Mouse (Mus musculus): Measurements from ENCODE around the gene Lyrm7. TPM values are rescaled to one million over a fixed set of nuclear protein-coding genes. Genes with fewer than 3 reads are reported as not detected.

Gene Lyrm7
- polyA plus RNA-seq, 1 experiment from 2014 or later = 25.7 TPM

DNA sequence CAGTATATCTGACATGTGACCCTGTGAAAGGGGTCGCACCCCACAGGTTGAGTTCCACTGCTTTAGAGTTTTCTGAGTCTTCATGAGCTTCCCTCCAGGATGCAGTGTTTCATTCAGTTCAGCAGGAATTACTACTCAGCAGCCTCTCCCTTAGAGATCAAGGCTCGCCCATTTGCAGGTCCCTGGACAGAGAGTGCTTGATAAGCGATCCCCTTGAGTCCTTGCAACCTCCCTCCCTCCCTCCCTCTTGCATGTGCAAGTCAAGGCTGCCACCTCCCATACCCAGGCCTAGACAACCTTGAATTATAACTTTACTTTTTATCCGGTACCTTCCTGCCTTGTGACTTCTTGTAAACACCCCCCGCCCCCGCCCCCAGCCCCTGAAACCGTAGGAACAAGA, 41.2 kb downstream of the Lyrm7 start:
- peaks cover 7% of the 10 kb centered on the region; the same call in 1 of the 2 replicates for H3K4me1 ChIP-seq (ENCODE audit: control insufficient read depth, insufficient read depth, low read length)
- WGBS = 78% methylated on average over 7 of the region's 7 CpGs
- ATAC-seq (replicated peaks; ENCODE audit: extremely low read depth, insufficient read depth, low FRiP score) = no peak
- no peaks in the 10 kb centered on the region for H3K36me3 ChIP-seq (ENCODE audit: control insufficient read depth, insufficient read depth)
- H3K27ac ChIP-seq (ENCODE audit: low read length) = no peak overlapping the region
- H3K4me2 ChIP-seq (ENCODE audit: low read depth, low read length) = no peak overlapping the region
- H3K4me3 ChIP-seq (ENCODE audit: low read length) = no peak overlapping the region
- H3K9ac ChIP-seq (ENCODE audit: low read length) = no peak overlapping the region
- no peaks in the 10 kb centered on the region; the same call in 1 of the 2 replicates for H3K27me3 ChIP-seq (ENCODE audit: control insufficient read depth, insufficient read depth, low read length)
- H3K9me3 ChIP-seq (replicated peaks; ENCODE audit: control insufficient read depth, low read length) = peaks cover 3% of the 10 kb centered on the region; the same call in 1 of the 2 replicates

GRCm38 (mm10) chr11:54817449-54817848, 43.3 kb downstream of the Lyrm7 start:
- Histone ChIP-seq H3K9ac (ENCODE audit: low read length) (no peak overlapping the region), H3K36me3 (ENCODE audit: control insufficient read depth, insufficient read depth) (no peaks in the 10 kb centered on the region), H3K4me2 (ENCODE audit: low read depth, low read length) (no peak overlapping the region), H3K27me3 (ENCODE audit: control insufficient read depth, insufficient read depth, low read length) (no peaks in the 10 kb centered on the region; the same call in 1 of the 2 replicates), H3K4me3 (ENCODE audit: low read length) (no peak overlapping the region), H3K4me1 (ENCODE audit: control insufficient read depth, insufficient read depth, low read length) (peaks cover 7% of the 10 kb centered on the region; the same call in 1 of the 2 replicates), H3K9me3 (replicated peaks; ENCODE audit: control insufficient read depth, low read length) (no peaks in the 10 kb centered on the region), H3K27ac (ENCODE audit: low read length) (no peak overlapping the region)
- 57% methylated on average over 4 of the region's 4 CpGs for WGBS
- ATAC-seq (replicated peaks; ENCODE audit: extremely low read depth, insufficient read depth, low FRiP score) = no peak

DNA sequence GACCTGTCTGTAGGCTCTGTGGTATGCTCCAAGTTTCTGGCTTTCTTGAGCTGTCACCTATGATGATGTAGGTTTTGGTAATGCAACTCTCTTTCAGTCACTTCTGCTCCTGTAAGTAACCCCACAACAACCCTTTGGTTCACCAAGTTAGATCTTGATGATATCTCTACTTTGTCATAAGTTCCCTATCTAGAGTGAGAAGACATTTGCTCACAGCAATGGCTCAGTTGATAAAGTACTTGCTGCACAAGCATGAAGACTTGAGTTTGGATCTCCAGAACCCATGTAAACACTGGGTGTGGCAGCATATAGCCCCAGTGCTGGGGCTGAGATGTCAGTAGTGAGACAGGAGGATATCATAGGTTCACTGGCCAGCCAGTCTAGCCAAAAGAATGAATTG, 45.1 kb downstream of the Lyrm7 start:
- Histone ChIP-seq H3K36me3 (ENCODE audit: control insufficient read depth, insufficient read depth) (no peaks in the 10 kb centered on the region), H3K9ac (ENCODE audit: low read length) (no peak overlapping the region), H3K27ac (ENCODE audit: low read length) (no peak overlapping the region), H3K4me1 (ENCODE audit: control insufficient read depth, insufficient read depth, low read length) (peaks cover 6% of the 10 kb centered on the region; the same call in 1 of the 2 replicates), H3K4me2 (ENCODE audit: low read depth, low read length) (no peak overlapping the region), H3K9me3 (replicated peaks; ENCODE audit: control insufficient read depth, low read length) (no peaks in the 10 kb centered on the region), H3K4me3 (ENCODE audit: low read length) (no peak overlapping the region), H3K27me3 (ENCODE audit: control insufficient read depth, insufficient read depth, low read length) (no peaks in the 10 kb centered on the region)
- no peak for ATAC-seq (replicated peaks; ENCODE audit: extremely low read depth, insufficient read depth, low FRiP score)

GRCm38 (mm10) chr11:54812812-54813516, 47.8 kb downstream of the Lyrm7 start:
- no peak overlapping the region for H3K4me3 ChIP-seq (ENCODE audit: low read length)
- 59% methylated on average over 8 of the region's 8 CpGs for WGBS
- no peak for ATAC-seq (replicated peaks; ENCODE audit: extremely low read depth, insufficient read depth, low FRiP score)

GRCm38 (mm10) chr11:54812314-54812713, 48.4 kb downstream of the Lyrm7 start:
- Histone ChIP-seq H3K27ac (ENCODE audit: low read length) (no peak overlapping the region), H3K9me3 (replicated peaks; ENCODE audit: control insufficient read depth, low read length) (no peaks in the 10 kb centered on the region), H3K4me1 (ENCODE audit: control insufficient read depth, insufficient read depth, low read length) (peaks cover under 1% of the 10 kb centered on the region; the same call in 1 of the 2 replicates), H3K4me2 (ENCODE audit: low read depth, low read length) (no peak overlapping the region), H3K4me3 (ENCODE audit: low read length) (no peak overlapping the region), H3K9ac (ENCODE audit: low read length) (no peak overlapping the region), H3K36me3 (ENCODE audit: control insufficient read depth, insufficient read depth) (no peaks in the 10 kb centered on the region), H3K27me3 (ENCODE audit: control insufficient read depth, insufficient read depth, low read length) (no peaks in the 10 kb centered on the region)
- ATAC-seq (replicated peaks; ENCODE audit: extremely low read depth, insufficient read depth, low FRiP score) = no peak
- WGBS = 62% methylated on average over 4 of the region's 4 CpGs

More at GRCm38 (mm10) chr11:54812812-54813516, 47.8 kb downstream of the Lyrm7 start:
- peaks cover 3% of the 10 kb centered on the region; the same call in 1 of the 2 replicates for H3K4me1 ChIP-seq (ENCODE audit: control insufficient read depth, insufficient read depth, low read length)
- no peaks in the 10 kb centered on the region for H3K9me3 ChIP-seq (replicated peaks; ENCODE audit: control insufficient read depth, low read length)
- H3K4me2 ChIP-seq (ENCODE audit: low read depth, low read length) = no peak overlapping the region
- no peaks in the 10 kb centered on the region for H3K36me3 ChIP-seq (ENCODE audit: control insufficient read depth, insufficient read depth)
- no peaks in the 10 kb centered on the region for H3K27me3 ChIP-seq (ENCODE audit: control insufficient read depth, insufficient read depth, low read length)
- no peak overlapping the region for H3K27ac ChIP-seq (ENCODE audit: low read length)
- no peak overlapping the region for H3K9ac ChIP-seq (ENCODE audit: low read length)

DNA sequence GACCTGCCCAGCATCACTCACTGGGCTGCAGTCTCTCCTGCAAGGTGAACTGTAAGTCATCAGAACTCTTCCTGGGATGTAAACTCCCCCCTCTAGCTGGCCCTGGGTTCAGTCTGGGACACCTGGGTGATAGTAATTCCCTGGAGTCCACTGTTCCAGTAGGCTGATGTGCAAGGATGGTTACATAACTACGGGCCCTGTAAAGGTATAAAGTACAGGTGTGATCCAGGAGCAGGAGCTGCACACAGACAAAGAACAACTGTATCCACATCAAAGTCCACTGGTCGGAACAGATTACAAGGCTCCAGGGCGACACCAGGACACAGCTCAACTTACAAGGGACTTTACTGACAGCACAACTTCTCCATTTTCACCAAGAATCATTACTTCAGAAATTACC, 49.7 kb downstream of the Lyrm7 start:
- Histone ChIP-seq H3K4me2 (ENCODE audit: low read depth, low read length) (no peak overlapping the region), H3K4me1 (ENCODE audit: control insufficient read depth, insufficient read depth, low read length) (no peaks in the 10 kb centered on the region), H3K4me3 (ENCODE audit: low read length) (no peak overlapping the region), H3K27ac (ENCODE audit: low read length) (no peak overlapping the region), H3K9ac (ENCODE audit: low read length) (no peak overlapping the region), H3K9me3 (replicated peaks; ENCODE audit: control insufficient read depth, low read length) (no peaks in the 10 kb centered on the region), H3K27me3 (ENCODE audit: control insufficient read depth, insufficient read depth, low read length) (no peaks in the 10 kb centered on the region), H3K36me3 (ENCODE audit: control insufficient read depth, insufficient read depth) (no peaks in the 10 kb centered on the region)
- ATAC-seq (replicated peaks; ENCODE audit: extremely low read depth, insufficient read depth, low FRiP score) = no peak
- 75% methylated on average over 3 of the region's 3 CpGs for WGBS

- H3K36me3 ChIP-seq (ENCODE audit: control insufficient read depth, insufficient read depth) = no peaks in the 10 kb centered on the region
- no peak overlapping the region for H3K4me2 ChIP-seq (ENCODE audit: low read depth, low read length)
- no peak for ATAC-seq (replicated peaks; ENCODE audit: extremely low read depth, insufficient read depth, low FRiP score)
- no peak overlapping the region for H3K9ac ChIP-seq (ENCODE audit: low read length)
- WGBS = 67% methylated on average over 5 of the region's 5 CpGs
- H3K4me1 ChIP-seq (ENCODE audit: control insufficient read depth, insufficient read depth, low read length) = no peaks in the 10 kb centered on the region
- H3K4me3 ChIP-seq (ENCODE audit: low read length) = no peak overlapping the region
- no peaks in the 10 kb centered on the region for H3K27me3 ChIP-seq (ENCODE audit: control insufficient read depth, insufficient read depth, low read length)
- H3K27ac ChIP-seq (ENCODE audit: low read length) = no peak overlapping the region
- H3K9me3 ChIP-seq (replicated peaks; ENCODE audit: control insufficient read depth, low read length) = peaks cover 2% of the 10 kb centered on the region; the same call in 1 of the 2 replicates
Observed at GRCm38 (mm10) chr11:54809582-54809981, 51.1 kb downstream of the Lyrm7 start.

DNA sequence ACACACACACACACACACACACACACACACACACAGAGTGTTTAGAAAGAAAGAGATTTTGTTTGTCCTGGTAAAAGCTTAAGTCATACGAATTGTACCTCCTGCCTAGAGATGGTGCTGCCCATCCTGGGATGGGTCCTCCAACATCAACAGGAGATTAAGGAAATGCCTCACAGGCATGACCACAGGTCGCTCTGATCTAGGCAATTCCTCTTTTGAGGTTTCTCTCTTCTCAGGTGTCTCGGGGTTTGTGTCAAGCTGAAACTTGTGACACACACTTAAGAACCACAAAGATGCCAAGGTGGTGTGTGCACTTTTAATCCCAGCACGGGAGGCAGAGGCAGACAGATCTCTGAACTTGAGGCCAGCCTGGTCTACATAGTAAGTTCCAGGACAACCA, 52.5 kb downstream of the Lyrm7 start:
- H3K4me1 ChIP-seq (ENCODE audit: control insufficient read depth, insufficient read depth, low read length) = no peaks in the 10 kb centered on the region
- no peaks in the 10 kb centered on the region for H3K27me3 ChIP-seq (ENCODE audit: control insufficient read depth, insufficient read depth, low read length)
- H3K27ac ChIP-seq (ENCODE audit: low read length) = no peak overlapping the region
- peaks cover 4% of the 10 kb centered on the region; the same call in 1 of the 2 replicates for H3K9me3 ChIP-seq (replicated peaks; ENCODE audit: control insufficient read depth, low read length)
- no peak overlapping the region for H3K9ac ChIP-seq (ENCODE audit: low read length)
- no peaks in the 10 kb centered on the region for H3K36me3 ChIP-seq (ENCODE audit: control insufficient read depth, insufficient read depth)
- no peak overlapping the region for H3K4me3 ChIP-seq (ENCODE audit: low read length)
- no peak overlapping the region for H3K4me2 ChIP-seq (ENCODE audit: low read depth, low read length)
- no peak for ATAC-seq (replicated peaks; ENCODE audit: extremely low read depth, insufficient read depth, low FRiP score)
- WGBS = 73% methylated on average over 4 of the region's 4 CpGs

DNA sequence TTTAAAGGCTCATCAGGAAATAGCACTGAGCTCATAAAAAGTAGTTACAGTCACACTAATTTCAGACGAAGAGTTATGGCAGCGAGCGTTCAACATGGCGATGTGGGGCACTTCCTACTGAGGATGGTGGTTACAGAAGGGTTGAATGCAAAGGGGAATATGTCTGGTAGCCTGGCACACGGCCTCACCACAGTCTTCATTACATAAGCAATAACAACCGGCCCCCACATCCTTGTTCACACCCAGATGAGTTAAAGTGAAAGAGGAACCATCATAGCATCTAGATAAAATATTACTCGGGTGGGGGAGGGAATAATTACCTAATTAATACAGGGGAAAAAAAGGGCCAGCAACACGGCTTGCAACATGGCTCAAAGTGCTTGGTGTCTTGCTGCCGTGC, 53.0 kb downstream of the Lyrm7 start:
- H3K27me3 ChIP-seq (ENCODE audit: control insufficient read depth, insufficient read depth, low read length) = no peaks in the 10 kb centered on the region
- H3K4me1 ChIP-seq (ENCODE audit: control insufficient read depth, insufficient read depth, low read length) = no peaks in the 10 kb centered on the region
- no peaks in the 10 kb centered on the region for H3K36me3 ChIP-seq (ENCODE audit: control insufficient read depth, insufficient read depth)
- ATAC-seq (replicated peaks; ENCODE audit: extremely low read depth, insufficient read depth, low FRiP score) = no peak
- peaks cover 4% of the 10 kb centered on the region; the same call in 1 of the 2 replicates for H3K9me3 ChIP-seq (replicated peaks; ENCODE audit: control insufficient read depth, low read length)
- WGBS = 71% methylated on average over 9 of the region's 9 CpGs
- no peak overlapping the region for H3K4me2 ChIP-seq (ENCODE audit: low read depth, low read length)
- H3K4me3 ChIP-seq (ENCODE audit: low read length) = no peak overlapping the region
- H3K9ac ChIP-seq (ENCODE audit: low read length) = no peak overlapping the region
- H3K27ac ChIP-seq (ENCODE audit: low read length) = no peak overlapping the region

All from heart, embryonic 16.5 days (tissue).